Mouse (Mus musculus) erythroid progenitor cell, adult 5-6 weeks (primary cell): ENCODE measurements around the gene Slc25a45. TPM values are rescaled to one million over a fixed set of nuclear protein-coding genes. Genes with fewer than 3 reads are reported as not detected.
"Not testable (repeated sequence)": the region's sequence is repeated elsewhere in the genome, so short reads cannot be mapped to it uniquely, and the experiment has no call there.

Experiments used
- ATAC-seq: replicated peaks from 2 replicates; pipeline ENCODE4 v1.8.0; 2016; ENCODE audit warnings: moderate number of reproducible peaks, mild to moderate bottlenecking, moderate TSS enrichment, inconsistent platforms; ENCODE audit not compliant: poor library complexity, low FRiP score, severe bottlenecking
- total RNA-seq, 2 experiments: library from RNA; stranded (forward) in 1 of 2; stranded (reverse) in 1 of 2; fragments of 150-400 nt in 1 of 2; fragments of 186-747, 209-891 nt in 1 of 2; gene quantifications; 2 replicates each; pipeline versions ENCODE4 v1.2.3 to v1.2.4; 2015 to 2017; ENCODE audit warnings: low replicate concordance in 2 of 2

Slc25a45 gene
- total RNA-seq, 2 experiments from 2014 or later: 7.2 to 8.8 TPM

GRCm38 (mm10) chr19:5850860-5851259, 26.7 kb upstream of the Slc25a45 start:
- no peak for ATAC-seq

DNA sequence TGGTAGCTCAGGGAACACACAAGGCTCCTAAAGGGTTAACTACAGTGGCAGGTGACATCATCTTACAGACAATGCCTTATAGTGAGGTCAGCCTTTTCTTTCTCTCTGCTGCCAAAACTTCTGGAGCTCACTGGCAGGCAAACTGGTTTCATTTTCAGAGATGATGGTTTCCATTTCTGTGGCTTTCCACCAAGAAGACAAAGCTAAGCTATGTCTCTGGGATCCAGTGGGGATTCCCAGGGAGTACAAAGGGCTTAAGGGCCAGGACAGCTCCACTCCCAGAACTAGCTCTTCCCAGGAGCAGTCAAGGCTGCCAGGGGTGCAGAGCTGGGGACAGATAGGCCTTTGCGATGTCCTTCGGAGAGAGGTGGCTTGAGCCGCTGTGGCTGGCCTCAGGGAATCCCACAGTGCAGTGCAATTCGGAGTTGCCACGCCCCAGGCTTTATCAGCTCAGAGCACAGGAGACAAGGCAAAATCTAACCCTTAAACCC, 26.1 kb upstream of the Slc25a45 start:
- no peak for ATAC-seq

- ATAC-seq: no peak
Measured at GRCm38 (mm10) chr19:5852035-5852722, 25.4 kb upstream of the Slc25a45 start.

DNA sequence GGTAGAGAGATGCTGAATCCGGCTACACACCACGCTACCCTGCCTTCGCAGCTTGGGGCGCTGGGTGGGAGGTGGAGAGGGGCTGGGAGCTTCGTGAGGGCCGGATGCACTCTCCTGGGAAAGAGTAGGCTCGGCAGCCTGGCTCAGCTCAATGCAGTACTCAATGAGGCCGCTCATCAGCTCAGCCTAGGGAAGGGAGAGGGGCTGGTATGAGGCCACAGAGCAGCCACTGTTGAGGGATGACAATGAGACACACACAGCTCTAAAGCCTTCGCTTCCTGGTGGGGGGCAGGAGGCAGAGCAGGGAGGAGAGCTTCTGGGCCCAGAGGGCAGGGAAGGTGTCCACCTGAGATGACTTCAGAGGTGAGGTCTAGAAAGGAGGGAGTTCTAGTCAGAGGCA, 21.0 kb upstream of the Slc25a45 start:
- no peak for ATAC-seq

- 0 out of 2 replicates have a peak, but pooled peaks have one; percentile 21 for ATAC-seq
Measured at GRCm38 (mm10) chr19:5862335-5863085, 15.1 kb upstream of the Slc25a45 start.

DNA sequence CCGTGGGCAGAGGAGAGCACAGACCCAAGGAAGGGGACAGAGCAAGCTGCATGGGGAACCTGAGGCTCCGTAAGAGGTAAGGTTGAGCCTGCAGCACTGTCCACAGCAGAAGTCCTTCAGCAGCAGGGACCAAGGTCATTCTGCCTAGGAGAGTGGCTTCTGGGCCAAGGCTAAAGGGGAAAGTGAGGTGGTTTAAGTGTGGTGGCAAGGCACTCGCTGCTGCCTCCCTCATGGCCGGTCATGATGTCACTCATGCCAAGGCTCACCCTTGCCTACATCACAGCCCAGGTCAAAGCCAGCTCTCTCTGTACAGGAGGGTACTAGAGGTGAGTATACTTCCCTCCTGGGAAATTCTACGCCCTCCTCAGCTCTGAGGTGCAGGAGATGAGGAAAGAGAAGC, 13.8 kb upstream of the Slc25a45 start:
- no peak for ATAC-seq

DNA sequence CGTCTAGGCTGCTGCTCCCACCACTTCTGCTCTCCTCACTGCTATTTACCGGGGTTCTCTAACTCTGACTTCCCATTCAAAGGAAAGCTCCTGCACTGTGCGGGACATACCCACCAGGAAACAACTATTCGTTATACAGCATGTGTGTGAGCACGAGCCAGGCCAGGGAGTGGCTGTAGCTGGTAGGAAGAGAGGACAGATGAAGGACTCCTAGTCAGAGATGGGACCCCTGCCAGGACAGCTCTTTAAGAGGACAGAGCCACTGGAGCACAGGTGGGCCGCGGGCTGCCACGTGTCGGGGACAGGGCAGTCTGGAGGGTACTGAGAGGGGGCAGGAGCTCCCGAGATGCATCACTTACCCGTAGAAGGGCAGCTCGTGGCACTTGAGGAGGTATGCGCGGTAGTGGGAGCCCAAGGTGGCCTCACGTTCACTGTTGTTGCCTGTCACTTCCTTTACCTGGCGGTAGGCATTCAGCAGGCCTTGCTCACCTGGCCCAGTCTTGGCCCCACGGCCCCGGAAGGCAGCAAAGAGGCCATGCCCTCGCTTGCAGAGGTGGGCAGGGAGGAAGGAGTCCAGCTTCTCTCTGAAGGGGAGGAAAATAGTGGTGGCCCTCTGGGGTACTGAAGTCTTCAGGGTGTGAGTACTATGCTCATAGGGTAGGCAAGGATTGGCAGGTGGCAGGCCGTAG, 12.8 kb upstream of the Slc25a45 start:
- ATAC-seq: no peak

DNA sequence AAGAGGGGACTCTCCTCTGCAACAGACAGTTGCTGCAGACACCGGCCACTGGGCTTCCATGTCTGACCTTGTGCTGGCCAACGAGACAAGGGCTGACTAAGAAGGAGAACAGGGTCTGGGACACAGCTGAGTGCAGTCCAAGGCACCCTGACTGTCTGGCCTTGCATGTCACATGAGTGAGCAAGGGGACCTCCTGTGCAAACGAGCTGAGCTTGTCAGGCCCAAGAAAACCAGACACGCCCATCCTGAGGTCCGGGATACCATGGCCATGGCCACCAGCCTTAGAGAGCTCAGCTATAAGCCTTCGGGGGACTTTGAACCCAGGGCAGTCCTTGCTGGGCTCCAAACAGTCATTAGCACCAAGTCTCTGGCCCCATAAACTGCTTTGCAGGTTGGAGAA, 9.5 kb upstream of the Slc25a45 start:
- ATAC-seq: no peak

DNA sequence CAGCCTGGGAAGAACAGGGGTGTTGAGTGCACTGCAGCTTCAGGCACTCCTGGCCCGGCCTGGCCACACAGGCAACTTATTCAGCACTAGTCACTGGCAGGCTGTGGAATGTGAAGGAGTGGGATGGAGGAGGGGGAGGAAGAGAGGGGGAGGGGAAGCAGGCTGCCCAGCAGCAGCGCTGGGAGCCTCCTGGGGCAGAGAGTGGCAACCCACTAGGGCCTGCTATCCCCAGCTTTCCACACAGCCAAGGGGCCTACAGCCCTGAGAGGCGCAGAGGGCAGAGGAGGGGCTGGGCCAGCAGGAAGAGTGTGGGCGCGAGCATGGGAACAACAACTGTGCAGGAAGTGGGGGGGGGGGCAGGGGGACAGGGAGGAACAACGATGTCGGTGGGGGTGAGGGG, 6.3 kb upstream of the Slc25a45 start:
- ATAC-seq: no peak

GRCm38 (mm10) chr19:5871683-5872082, 5.9 kb upstream of the Slc25a45 start:
- no peak for ATAC-seq

DNA sequence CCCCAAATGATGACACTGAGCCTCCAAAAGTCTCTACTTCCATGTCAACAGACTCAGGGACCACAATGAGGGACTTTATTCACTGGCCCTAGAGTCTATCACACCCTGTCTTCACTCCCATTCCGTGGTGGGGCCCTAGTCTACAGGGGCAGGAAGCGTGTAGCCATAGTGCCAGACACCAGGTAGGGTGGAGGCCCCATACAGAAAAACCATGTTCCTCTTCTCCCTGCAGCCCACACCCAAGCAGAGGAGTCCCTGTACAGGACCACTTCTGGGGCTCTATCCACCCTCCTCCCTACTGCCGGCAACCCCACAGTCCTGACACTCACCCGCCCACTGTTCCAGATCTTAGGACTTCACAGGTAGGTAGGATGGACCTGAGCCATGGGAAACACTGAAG, 5.1 kb upstream of the Slc25a45 start:
- ATAC-seq: no peak

DNA sequence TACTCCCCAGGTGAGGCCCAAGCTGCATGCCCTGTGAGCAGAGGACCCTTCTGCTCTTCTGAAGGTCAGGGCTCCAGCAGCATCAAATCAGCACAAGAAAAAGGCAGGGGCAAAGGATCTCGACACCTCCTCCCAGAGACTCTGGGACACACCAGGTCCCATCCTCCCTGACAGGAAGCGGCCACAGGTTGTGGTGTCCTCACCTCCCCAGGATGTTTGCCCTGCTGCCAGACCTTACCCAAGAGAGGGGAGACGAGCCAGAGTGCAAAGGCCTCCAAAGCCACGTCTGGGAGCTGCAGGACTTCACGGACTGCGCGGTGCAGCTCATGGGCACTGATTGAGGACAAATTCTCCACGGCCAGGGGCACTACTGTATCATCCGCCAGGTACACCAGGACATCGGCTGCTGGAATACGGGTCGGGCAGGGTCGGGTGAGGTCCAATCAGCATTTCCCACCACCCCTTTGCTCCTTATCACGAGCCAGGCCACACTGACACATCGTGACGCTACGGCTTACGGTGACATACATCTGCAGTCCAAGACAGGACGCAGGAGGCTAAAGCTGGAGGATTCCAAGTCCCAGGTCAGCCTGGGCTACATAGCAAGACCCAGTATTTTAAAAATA, 4.6 kb upstream of the Slc25a45 start:
- ATAC-seq: no peak

- no peak for ATAC-seq
Measured at GRCm38 (mm10) chr19:5874391-5874968, 3.1 kb upstream of the Slc25a45 start.

DNA sequence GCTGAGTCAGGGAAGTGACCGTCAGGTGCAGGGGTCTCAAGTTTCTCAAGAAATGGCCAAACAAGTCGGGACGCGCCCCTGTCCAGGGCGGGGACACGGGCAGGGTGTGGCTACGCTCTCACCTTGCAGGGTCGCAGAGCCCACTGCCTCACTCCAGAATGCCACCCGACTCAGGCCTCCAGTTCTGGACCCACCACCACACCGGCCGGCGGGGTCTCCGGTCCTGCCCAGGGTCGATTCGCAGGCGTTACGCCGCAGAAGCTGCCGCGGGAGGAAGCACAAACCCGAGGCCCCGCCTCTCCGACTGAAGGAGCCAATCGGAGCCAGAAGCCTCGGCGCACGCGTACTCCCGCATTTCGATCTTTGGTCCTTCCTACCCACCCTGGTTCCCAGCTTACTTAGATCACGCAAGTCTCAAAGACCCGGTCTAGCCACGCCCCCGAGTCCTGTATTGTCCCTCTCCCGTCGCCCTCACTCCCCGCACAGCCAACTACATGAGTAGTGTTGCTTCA, 2.6 kb upstream of the Slc25a45 start, which contains the start of gene Frmd8:
Gene Frmd8, minus strand, starts transcription at position 306 of the 512 bp plus-strand sequence.
- peak; percentile 90 for ATAC-seq

DNA sequence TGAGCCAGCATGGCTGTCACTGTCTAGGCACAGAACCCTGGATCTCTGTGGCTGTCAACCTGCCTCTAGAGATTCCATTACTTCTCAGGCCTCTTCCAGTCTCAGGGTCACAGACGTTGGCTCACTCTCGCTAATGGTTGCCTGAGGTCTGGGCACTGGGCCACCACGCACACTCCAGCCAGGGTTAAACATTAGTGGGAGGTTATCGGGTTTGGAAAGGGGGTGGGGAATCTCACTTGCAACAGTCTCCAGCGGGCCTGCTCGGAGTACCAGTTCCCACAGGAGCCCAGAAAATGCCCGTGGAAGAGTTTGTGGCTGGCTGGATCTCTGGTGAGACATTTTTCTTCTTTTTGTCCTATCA, 734 bp downstream of the Slc25a45 start:
- ATAC-seq: no peak

DNA sequence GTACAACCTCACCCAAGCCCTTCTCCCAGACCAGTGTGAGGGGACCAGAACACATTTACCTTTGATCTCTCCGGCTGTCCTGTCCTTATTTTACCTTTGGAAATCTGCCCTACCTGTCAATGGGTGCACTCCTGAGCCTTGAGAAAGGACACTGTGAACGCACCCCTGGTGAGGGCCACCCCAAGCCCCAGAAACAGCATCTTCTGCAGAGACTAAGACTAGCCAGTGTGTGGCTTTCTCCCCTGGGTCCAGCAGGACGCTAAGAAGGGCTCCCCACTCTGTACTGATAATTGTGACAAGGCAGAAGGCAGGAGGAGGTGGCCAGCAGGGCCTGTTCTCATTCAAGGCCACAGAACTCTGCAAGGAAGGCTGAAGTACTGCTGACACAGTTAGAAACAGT, 1.3 kb downstream of the Slc25a45 start:
- no peak for ATAC-seq

- no peak for ATAC-seq
Measured at GRCm38 (mm10) chr19:5879735-5880134, 2.1 kb downstream of the Slc25a45 start.

GRCm38 (mm10) chr19:5881155-5881554, 3.5 kb downstream of the Slc25a45 start:
- no peak for ATAC-seq

GRCm38 (mm10) chr19:5882079-5882478, 4.5 kb downstream of the Slc25a45 start:
- ATAC-seq: not testable (repeated sequence)

GRCm38 (mm10) chr19:5883935-5884334, 6.3 kb downstream of the Slc25a45 start:
- peak; percentile 58 for ATAC-seq
